Mouse (Mus musculus) kidney, adult 11 months (tissue): Measurements from ENCODE around the gene Zfp644.

Source experiments
- DNase-seq: peaks from one replicate; pipeline ENCODE4 v3.0.0; 2022

The Zfp644 gene

DNA sequence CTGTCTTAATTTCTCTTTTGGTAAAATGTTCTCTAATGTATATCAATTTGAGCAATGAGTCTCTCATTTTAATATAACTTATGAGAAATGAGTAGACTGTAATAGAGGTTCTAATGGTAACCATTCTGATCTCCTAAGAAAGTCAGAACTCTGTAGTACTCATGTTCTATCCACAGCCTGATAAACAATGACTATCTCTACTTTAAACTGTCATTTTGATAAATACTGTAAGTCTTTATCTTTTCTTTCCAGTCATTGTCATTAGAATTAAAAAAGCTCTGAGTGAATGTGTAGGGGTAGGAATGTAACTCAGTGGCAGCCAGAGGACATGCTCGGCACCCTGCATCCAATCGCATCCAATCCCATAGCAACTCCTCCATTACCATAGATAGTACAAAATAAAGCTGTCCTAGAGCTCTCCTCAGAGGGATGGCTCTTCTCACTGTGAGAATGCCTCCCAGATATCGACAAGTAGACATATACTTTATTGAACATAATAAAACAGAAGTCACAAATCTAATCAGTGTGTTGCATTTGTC lies 44.2 kb downstream of the Zfp644 start:
- DNase-seq = no peak

DNA sequence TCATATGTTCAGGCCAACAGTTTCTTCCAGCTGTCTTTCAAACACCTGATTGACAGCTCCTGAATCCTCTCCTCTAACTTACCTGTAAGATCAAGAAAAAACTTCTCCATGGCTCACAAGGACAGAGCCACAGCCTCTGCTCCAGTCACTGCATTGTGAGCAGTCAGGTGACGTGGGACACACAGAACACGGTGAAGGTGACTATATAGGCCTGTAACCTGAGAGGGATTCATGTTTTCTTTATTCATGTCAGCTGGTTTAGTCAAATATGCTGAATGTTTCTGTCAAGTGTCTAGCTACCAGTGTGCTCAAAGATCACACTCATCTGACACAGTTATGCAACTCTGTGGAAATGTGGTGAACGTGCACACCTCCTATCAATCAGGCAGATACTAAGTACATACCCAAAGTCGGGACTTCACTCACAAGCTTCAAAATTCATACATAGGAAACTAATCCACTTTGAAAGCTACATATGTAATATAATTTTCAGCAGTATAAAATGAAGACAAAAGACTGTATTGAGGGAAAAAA lies 44.8 kb downstream of the Zfp644 start:
- DNase-seq = no peak

DNA sequence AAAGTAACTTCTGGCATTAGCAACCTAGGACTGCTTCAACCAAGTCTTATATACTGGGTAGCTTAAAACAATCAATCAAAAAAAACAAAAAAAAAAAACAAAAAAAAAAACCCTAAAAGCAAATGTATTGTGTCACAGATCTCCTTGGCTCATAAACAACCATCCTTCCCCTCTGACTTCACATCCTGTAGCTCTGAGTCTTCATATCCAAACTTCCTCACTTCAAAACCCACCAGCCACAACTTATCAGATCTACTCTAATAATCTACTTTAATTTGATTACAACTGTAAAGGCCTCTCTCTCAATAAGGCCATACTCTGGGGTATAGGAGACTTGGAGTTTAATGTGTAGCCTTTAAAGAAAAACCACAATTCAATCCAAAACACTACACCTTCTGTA lies 47.1 kb downstream of the Zfp644 start:
- no peak for DNase-seq

DNA sequence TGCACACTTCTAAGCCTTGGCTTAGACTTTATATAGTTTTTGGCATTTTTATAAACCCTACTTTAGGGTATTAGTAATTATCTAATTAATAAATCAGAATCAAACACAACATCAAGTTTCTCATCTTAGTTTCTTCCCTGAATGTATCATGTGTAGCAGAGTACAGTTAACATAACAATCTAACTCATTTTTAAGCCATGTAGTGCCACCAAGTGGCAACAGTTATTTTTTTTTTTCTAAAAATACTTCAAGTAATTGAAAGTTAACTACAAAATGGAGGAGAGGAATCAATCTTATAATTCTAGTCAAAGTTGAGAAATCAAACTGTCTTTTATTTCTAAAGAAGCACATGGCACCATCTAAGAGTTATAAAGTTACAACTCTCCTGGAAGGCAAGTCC lies 47.6 kb downstream of the Zfp644 start:
- DNase-seq = no peak

DNA sequence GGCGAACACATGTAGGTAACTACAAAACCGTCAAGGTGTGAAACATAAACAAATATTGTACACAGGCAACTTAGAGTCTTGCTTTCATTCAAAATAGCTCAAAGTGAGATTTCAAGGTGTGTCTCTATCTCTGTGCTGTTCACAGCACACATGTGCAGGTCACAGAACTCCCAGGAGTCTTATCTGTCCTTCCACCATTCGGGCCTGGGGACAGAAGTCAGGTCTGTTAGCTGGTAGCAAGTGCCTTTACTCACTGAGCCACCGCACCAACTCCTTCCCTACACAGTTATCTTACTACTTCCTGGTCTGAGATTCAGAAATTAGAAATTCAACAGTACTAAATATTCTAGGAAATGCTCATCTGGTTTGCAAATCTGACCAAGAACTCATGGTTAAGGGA lies 53.7 kb downstream of the Zfp644 start:
- no peak for DNase-seq

DNA sequence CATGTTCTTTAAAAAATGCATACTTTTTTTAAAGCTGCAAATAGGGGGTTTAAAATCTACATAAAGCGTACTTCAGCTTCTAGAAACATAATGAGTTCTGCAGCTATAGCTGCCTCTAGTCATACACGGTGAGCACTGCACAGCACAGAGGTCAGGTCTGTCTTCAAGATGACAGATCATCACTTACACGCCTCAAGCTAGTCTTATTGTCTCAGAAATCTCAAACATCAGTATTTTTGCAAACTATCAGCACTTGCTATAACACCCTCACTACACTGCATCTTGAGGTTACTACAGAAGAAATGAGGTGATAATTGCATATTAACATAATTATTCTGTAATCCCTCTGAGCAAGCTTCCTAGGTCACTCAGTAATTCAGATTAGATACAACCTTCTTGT lies 55.2 kb downstream of the Zfp644 start:
- no peak for DNase-seq

DNA sequence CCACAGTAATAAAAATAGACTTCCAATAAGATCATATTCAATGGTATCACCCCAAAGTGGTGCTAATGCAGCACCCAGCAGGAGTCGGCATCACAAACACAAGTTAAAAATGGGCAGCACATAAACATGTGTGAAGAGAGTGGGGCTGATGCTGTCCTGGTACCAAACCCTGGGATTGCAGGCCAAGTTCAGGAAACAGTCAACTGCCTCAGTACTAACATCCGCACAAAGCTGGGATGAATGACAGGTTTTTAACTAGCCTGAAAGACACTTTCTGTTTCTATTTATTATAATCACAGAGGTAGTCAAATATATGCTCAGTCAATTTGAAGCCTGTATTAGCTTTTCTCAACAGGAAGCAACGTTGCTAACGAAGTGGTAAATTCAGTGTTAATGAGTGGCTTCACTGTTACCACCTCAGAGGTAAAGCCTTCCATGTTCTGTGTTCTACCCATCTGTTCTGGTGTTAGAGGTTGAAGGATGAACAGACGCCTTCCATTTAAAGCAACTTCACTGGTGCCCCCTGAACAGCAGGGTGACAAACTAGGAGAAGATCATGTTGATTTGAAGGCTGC lies 56.8 kb downstream of the Zfp644 start:
- DNase-seq = no peak

DNA sequence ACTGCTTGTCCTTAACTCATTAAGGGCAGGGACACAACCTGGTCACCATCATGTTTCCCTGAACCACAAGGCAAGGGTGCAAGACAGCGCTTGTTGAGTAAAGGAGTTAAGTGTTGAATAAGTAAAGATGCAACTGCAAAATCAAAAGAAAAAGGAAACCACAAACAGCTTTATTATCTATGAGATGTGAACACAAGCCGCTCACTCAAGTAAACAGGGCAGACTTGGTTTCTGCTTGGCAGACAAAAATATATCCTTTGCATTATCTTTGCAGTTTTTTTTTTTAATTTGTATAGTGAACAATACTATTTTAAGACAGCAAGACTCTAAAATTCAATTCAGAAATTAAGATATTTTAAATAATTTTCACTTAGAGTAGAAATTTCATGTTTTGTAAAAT lies 57.5 kb downstream of the Zfp644 start:
- no peak for DNase-seq

DNA sequence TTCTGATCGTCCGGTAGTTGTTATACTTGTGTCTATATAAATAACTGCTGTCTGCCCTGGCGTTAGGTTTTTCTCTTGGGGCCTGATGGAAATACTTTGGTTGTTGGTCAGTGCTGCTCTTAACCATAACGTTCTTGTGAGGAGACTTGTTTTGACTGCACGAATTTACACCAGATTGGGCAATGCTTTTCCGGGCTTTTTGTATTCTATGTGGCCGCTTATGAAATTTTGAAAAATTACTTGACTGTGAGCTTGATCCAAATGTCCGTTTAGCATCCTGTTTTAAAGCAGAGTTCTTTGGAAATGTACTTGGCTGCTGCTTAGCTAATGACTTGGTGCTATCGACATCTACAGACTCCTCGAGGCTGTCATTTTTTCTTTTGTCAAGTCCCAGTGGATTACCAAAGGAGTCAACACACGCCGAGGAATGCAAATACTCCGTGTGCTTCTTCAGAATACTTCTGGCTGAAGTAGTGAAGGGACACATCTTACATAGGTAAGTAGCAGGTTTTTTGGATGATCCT lies 60.6 kb downstream of the Zfp644 start:
- DNase-seq = no peak

DNA sequence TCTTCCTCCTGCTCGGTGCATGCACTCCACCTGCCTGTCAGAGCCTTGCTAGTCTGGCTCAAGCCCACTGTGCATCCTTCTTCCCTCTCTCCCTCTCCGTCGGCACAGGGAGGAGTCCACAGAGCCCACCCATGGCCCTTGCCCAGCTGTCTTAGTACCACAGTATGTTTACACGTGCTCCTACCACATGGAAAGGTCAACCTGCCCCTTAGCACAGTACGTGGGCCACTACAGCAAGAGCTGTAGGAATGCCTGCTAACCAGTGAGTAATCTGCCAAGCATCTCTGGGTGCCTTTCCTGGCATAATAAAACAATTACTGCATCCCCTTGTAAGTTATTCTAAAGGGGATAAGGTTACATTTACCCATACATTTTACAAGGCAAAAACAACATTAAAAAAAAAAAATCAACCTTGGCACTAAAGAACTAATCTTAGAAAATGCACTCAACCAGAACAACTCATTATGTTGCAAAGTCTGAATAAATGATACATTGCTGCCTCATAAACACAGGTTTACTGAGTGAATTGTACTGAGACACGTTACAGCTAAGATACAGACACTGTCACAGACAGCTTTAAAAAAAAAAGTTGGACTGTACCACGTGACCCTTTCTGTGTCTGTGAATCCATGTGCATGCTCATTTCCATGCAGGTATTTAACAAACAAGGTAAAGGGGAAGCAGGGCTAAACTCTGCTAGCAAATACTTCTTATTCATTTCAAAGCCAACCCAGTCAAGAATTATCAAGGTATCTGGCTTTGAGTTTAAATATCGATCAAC lies 68.5 kb downstream of the Zfp644 start:
- DNase-seq = no peak

DNA sequence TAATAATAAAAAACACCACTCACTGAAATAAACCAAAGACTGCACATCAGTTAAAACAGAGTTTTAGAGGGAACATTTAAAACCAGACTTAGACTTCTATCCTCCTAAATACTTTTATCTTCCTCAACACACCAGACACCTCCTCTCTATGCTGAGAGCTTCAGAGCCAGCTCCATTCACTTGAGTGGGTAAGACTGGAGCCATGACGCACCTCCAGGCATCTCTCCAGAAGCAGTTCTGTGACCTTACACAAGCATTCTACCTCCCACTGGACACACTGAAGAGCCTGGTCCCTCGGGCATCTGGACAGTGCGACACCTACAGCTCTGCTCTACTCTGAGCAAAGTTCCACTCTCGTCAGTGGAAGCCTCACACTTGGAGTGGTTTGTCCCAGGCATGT lies 73.8 kb downstream of the Zfp644 start:
- DNase-seq = no peak

DNA sequence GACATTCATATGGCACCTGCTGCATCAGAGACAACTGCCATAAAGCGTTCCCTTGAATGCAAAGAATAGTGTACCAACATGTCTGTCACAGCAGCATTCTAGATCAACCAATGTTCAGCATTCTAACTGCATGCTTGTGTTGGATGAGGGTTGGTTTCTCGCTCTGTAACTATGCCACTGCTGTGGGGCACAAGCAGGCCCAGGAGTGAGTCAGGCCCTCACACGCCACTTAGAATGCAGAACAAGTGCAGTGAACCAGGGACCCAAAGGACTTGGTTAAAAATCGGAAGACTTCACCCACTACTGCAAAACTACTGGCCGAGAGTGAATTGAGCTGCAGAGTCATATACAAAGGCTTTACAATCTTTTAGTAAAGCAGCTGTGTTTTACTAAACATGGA lies 74.9 kb downstream of the Zfp644 start:
- no peak for DNase-seq

DNA sequence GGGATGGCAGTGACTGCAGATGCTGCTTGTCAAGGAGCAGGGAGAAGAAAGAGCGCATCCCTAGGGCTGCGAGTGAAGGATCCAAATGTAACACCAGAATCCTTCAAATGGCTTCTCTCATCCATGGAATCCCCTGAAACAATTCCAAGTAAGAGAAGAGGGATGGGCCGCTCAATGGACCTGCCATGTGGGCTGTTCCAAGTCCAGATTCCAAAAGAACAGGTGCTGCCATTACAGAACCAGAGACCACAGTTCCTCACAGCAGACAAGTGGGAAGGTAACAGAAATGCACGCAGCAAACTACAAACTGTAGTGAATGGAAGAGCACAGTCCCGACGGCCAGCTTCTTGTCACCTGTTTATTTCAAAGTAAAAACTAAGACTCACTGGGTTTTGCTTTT lies 76.6 kb downstream of the Zfp644 start:
- DNase-seq = no peak

DNA sequence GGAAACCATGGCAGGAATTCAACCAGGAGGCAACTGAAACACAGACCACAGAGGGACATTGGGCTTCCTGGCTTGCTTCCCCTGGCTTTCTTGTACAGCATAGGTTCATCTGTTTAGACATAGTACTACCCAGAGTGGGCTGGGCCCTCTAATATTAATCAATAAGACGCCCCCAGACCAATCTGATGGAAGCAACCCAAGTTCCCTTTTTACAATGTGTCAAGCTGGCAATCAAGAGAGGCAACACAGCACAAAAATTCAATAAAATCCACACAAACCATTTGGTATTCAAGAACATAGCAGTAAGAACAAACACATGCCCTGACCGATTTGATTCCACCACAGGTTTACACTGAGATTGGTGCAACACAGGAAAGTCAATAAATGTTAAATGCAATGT lies 82.1 kb downstream of the Zfp644 start:
- DNase-seq = no peak

DNA sequence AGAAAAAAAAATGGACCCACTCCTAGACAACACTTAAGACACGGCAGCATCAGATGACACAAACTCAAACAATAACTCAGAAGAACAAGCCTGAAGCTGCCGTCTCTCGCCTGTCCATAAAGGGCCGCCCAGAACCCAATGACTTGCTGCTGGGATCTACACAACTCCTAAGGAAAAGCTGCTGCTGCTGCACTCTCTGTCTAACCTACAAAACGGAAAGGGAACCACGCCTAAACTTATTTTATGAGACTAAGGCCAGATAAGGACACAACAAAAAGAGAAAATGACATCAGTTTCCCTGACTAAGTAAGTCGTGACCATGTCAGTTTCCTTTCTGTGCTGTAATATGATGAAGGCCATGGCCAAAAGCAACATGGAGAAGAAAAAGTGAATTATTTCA lies 82.5 kb downstream of the Zfp644 start:
- DNase-seq = no peak

DNA sequence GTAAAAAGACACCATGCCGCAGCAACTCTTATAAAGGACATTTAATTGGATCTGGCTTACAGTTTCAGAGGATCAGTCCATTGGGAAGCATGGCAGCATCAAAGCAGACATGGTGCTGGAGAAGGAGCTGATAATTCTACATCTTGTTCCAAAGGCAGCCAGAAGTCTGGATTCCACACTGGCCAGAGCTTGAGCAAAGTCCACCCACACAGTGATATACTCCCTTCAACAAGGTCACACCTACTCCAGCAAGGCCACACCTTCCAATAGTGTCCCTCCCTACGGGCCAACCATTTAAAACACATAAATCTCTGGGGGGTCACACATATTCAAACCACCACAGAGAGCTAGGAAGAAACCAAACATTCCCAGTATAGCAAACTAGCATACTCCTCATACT lies 84.9 kb downstream of the Zfp644 start:
- no peak for DNase-seq

DNA sequence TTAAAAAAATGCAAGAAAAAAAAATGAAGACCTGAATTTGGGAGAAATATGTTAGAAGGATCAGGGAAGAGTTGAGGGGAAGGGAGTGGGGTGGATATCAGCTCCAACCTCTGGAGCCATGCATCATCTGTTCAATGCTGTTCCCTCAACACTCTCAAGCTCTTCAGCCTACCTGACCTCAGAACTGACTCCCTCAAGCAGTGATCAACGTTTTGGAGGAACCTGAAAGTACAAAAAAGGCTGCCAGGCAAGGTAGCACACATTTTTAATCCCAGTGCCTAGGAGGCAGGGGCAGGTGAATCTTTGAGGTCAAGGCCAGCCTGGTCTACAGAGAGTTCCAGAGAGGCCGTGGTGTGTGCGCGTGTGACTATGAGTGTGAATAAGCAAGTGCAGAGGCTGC lies 88.3 kb downstream of the Zfp644 start, which contains the start of gene Gm17304:
Gene Gm17304, plus strand, starts transcription at position 301 of the 400 bp plus-strand sequence.
- DNase-seq = no peak

DNA sequence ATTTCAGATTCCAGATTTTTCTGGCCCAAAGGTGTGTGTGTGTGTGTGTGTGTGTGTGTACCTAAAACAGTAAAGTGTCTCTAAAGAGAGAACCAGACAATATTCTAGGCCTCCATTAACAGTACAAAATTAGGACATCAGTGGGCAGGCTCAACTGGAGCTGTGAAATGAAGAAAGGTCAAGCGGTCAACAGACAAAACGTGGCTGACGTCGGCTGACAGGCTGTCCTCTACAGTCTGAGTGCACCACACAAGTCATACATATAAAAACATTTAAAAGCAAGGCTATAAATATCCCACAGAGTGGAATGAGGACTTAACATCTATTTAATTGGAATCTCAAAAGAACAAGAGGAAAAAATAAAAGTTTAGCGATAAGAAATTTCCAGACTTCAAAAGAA lies 90.0 kb downstream of the Zfp644 start:
- no peak for DNase-seq

DNA sequence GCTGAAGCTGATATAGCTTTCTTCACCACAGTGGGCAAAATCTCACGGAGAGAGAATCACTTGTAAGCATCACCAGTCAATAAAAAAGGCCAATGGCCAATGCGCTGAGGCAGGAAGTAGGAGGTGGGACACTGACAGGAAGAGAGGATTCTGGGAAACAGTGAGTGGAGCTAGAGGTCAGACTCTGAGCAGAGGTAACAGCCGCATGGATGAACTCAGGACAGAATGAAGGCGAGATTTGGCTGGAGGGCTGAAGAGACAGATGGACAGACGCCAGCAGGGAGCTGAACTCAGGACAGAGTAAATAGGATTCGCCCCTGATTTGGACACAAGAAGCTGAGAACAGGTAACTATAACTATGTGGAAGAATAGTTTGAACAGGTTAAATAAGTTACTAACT lies 92.0 kb downstream of the Zfp644 start:
- DNase-seq = peak; percentile 44

DNA sequence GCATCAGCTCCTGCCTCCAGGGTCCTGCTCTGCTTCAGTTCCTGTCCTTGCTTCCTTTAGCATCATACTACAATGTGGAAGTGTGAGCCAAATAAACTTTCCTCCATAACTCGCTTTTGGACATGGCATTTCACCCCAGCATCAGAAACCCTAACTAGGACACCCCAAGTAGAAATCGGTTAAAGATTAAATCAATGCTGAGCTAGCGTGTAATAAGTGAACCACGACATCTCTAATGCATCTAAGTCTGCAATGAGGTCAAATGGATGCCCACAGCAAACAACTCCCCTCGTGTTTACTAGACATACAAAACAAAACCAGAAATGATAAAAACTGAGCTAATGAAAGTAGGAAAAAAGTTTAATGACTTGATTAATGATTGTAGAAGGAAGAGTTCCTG lies 92.7 kb downstream of the Zfp644 start:
- peak; percentile 5 for DNase-seq

DNA sequence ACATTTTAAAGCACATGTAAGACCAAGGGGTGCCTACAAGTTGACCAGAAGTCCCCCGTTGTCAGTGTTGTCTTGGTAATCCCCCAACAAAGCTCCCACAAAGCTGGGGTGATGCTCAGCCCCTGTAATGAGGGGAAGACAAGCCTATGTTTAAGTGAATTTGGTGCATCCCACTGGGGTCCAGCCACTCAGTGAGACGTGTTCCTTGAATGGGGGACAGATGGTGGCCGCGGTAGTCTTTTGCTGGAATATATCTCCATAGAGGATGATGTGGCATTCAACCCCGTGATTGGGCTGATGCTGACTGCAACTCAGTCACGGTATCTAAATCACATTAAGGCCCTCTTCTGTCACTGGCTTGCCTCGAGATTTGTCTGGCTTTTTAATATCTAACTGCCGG lies 97.6 kb downstream of the Zfp644 start:
- DNase-seq = no peak

DNA sequence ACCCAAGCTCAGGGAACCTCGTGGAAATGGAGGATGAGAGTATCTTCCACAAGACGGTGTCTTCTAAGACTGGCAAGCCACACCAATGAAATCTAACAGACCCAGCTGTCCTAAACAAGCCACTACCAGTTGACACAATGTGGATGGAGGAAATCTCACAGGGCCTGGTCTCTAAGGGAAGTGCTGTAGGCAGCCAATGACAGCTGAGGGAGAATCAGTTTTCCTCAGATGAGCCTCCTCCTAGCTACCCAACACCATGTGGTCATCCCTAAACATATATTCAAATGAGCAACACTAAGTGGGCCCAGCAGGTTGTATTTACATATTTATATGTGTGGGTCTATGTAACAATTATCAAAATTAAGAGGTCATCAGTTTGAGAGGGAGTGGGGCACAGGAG lies 99.6 kb downstream of the Zfp644 start:
- no peak for DNase-seq

DNA sequence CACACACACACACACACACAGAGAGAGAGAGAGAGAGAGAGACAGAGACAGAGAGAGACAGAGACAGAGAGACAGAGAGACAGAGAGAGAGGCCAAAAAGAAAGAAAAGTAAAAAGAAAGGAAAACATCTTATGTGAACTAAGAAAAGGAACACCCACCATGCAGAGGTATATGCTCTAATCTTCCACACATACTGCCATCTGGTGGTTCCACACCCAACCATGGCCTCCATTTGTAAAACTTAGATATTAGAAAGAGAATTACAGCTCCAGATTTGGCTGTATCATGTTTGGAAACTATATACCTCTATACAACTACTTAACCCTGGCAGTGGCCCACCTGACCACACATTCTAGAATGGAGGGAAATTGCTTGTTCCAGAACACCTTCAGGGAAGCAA lies 102.7 kb downstream of the Zfp644 start:
- DNase-seq = no peak

DNA sequence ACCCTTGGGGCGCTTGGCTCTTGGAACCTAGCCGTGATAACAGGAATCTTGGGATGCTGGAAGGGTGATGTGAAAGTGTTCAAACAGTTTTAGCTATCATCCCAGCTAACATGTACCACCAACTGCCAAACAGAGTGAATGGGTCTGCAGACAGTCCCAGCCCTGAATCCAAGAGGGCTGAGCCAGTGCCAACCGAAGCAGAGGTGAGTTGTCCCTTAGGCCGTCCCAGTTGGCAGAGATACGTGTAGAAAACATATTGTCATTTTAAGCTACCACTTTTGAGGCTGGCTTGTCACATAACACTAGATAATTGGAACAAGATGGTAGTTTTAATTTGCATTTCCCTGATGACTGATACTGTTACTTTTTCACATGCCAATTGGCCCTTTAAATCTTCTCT lies 106.4 kb downstream of the Zfp644 start:
- no peak for DNase-seq
